In genomic region chr12:72223557-72224102, GRCm38 (mm10) we compare ENCODE assay signal across 33 mouse cellular contexts. TPM values are rescaled to one million over a fixed set of nuclear protein-coding genes. Genes with fewer than 3 reads are reported as not detected.
DNase-seq lines count a peak whose midpoint lies in the region; ATAC-seq and TF ChIP-seq lines count a peak whose summit lies in the region.
"Had no signal": no experiment of that assay in that cellular context is flagged by ENCODE, and none has a peak within 500 bp of the region (broad histone marks: within the 10 kb centered on the region; RNA-seq: fewer than 3 reads in every experiment).

No protein-coding gene starts in this region.

- no peak for TF ChIP-seq CTCF in E14TG2a.4 (conservative IDR thresholded peaks at IDR 0.05; ENCODE audit: low read length)

- no peaks in the 10 kb centered on the region for H3K9me3 ChIP-seq in E14TG2a.4 (ENCODE audit: low read length)
- no peaks in the 10 kb centered on the region for H3K9me3 ChIP-seq in hindbrain, embryonic 14.5 days (ENCODE audit: control insufficient read depth, low read length)
- H3K9me3 ChIP-seq: embryonic facial prominence, embryonic 13.5 days; forebrain, embryonic 10.5 days; hindbrain, embryonic 10.5 days; intestine, embryonic 15.5 days; limb, embryonic 15.5 days; liver, embryonic 13.5 days; neural tube, embryonic 15.5 days had no signal

- peaks cover 12% of the 10 kb centered on the region; the same call in 1 of the 2 replicates for H3K27me3 ChIP-seq in E14TG2a.4 (ENCODE audit: insufficient read depth, low read length)
- no peaks in the 10 kb centered on the region for H3K27me3 ChIP-seq in hindbrain, embryonic 14.5 days (ENCODE audit: control insufficient read depth, insufficient read depth, low read length)
- H3K27me3 ChIP-seq: embryonic facial prominence, embryonic 13.5 days; intestine, embryonic 15.5 days; limb, embryonic 15.5 days; liver, embryonic 13.5 days; neural tube, embryonic 15.5 days had no signal

- peaks cover 6% of the 10 kb centered on the region; the same call in 1 of the 2 replicates for H3K4me1 ChIP-seq in E14TG2a.4 (replicated peaks; ENCODE audit: low read depth, low read length)
- peaks cover 15% of the 10 kb centered on the region for H3K4me1 ChIP-seq in hindbrain, embryonic 14.5 days (replicated peaks; ENCODE audit: control insufficient read depth, insufficient read depth, low read length)
- H3K4me1 ChIP-seq: embryonic facial prominence, embryonic 13.5 days; forebrain, embryonic 10.5 days; hindbrain, embryonic 10.5 days; intestine, embryonic 15.5 days; limb, embryonic 15.5 days; liver, embryonic 13.5 days had no signal

- no peaks in the 10 kb centered on the region for H3K36me3 ChIP-seq in E14TG2a.4 (ENCODE audit: insufficient read depth, low read length)
- H3K36me3 ChIP-seq in hindbrain, embryonic 14.5 days (replicated peaks; ENCODE audit: control insufficient read depth, insufficient read depth), result peaks cover 63% of the 10 kb centered on the region
- H3K36me3 ChIP-seq: embryonic facial prominence, embryonic 13.5 days; intestine, embryonic 15.5 days; limb, embryonic 15.5 days; liver, embryonic 13.5 days had no signal

- no peak overlapping the region for H3K9ac ChIP-seq in hindbrain, embryonic 14.5 days
- H3K9ac ChIP-seq: embryonic facial prominence, embryonic 13.5 days; forebrain, postnatal 0 days; intestine, embryonic 15.5 days; limb, embryonic 15.5 days; liver, embryonic 13.5 days; neural tube, embryonic 15.5 days had no signal

- H3K27ac ChIP-seq in hindbrain, embryonic 14.5 days, result no peak overlapping the region
- H3K27ac ChIP-seq: embryonic facial prominence, embryonic 13.5 days; forebrain, embryonic 10.5 days; hindbrain, embryonic 10.5 days; hindbrain, postnatal 0 days; intestine, embryonic 15.5 days; kidney, postnatal 0 days; limb, embryonic 15.5 days; liver, embryonic 13.5 days; neural tube, embryonic 15.5 days; stomach, postnatal 0 days had no signal

- peak; percentile 26 for DNase-seq in cerebellum, adult 11 months
- no peak for DNase-seq in cerebellum, adult 8-10 months
- peak; percentile 71 for DNase-seq in brain, adult 2 months (ENCODE audit: low read depth, low spot score)
- DNase-seq in cerebellum, adult 9-11 months, result peak; percentile 60
- DNase-seq in hindbrain, embryonic 14.5 days (ENCODE audit: low spot score), result no peak
- DNase-seq in retina, embryonic 14.5 days (ENCODE audit: low spot score), result no peak
- DNase-seq: adrenal gland, adult 8-10 months; forebrain, postnatal 0 days; heart, postnatal 14 days; kidney, adult 2 months; kidney, postnatal 4 days; left cerebral cortex, postnatal 4 days; liver, embryonic 13.5 days; lung, adult 18-20 months; lung, postnatal 4 days; midbrain, embryonic 14.5 days; right cerebral cortex, postnatal 25 days; thymus, adult 2 months; thymus, postnatal 36 days had no signal

- no peak overlapping the region for H3K4me2 ChIP-seq in hindbrain, embryonic 14.5 days (replicated peaks)
- H3K4me2 ChIP-seq: embryonic facial prominence, embryonic 13.5 days; intestine, embryonic 15.5 days; limb, embryonic 15.5 days; liver, embryonic 13.5 days; neural tube, embryonic 15.5 days had no signal

- H3K4me3 ChIP-seq in E14TG2a.4 (replicated peaks; ENCODE audit: low read length), result peak overlapping the region; percentile 56
- H3K4me3 ChIP-seq in hindbrain, embryonic 14.5 days (replicated peaks; ENCODE audit: low read length), result no peak overlapping the region
- H3K4me3 ChIP-seq: embryonic facial prominence, embryonic 13.5 days; forebrain, embryonic 10.5 days; hindbrain, embryonic 10.5 days; intestine, embryonic 15.5 days; limb, embryonic 15.5 days; liver, embryonic 13.5 days; neural tube, embryonic 15.5 days had no signal

- 93% methylated on average over 16 of the region's 16 CpGs for WGBS in hindbrain, embryonic 14.5 days

- no peak for ATAC-seq in hindbrain, embryonic 14.5 days (ENCODE audit: low FRiP score)
- ATAC-seq in activated CD4-positive, CD25-positive, alpha-beta regulatory T cell, adult 4 months, result no peak
- ATAC-seq: forebrain, postnatal 0 days; hindbrain, postnatal 0 days; intestine, embryonic 15.5 days; lung, postnatal 0 days had no signal

RNA-seq across cellular contexts. Expression of gene Ccdc175, which starts 38.8 kb away (rescaled TPM):
- polyA plus RNA-seq in hindbrain, embryonic 14.5 days (2014; fragmentation: Nextera tagmentation; extraction: Ambion mirVana), result 0.08 TPM in 1 of 2 replicates, not detected in the other
- not detected for polyA plus RNA-seq in activated CD4-positive, CD25-positive, alpha-beta regulatory T cell, adult 4 months (2017; shearing (Covaris generic))
- polyA plus RNA-seq: embryonic facial prominence, embryonic 13.5 days; forebrain, embryonic 10.5 days; forebrain, postnatal 0 days; heart, embryonic 14.5 days; hindbrain, embryonic 10.5 days; hindbrain, postnatal 0 days; intestine, embryonic 15.5 days; kidney, adult 2 months; limb, embryonic 15.5 days; liver, embryonic 13.5 days; lung, postnatal 0 days; neural tube, embryonic 15.5 days; spleen, adult 2 months; stomach, postnatal 0 days; thymus, adult 2 months had no signal

Comparison
In these comparisons a context has a peak if more than half of its experiments do, and no peak if none do; other contexts are left out.
1. DNase-seq: peak in cerebellum, adult 11 months (single experiment), brain, adult 2 months (single experiment) and cerebellum, adult 9-11 months (single experiment); none in cerebellum, adult 8-10 months (single experiment), hindbrain, embryonic 14.5 days (single experiment) and retina, embryonic 14.5 days (single experiment).